Mouse (Mus musculus) hindbrain, embryonic 14.5 days (tissue): ENCODE measurements around the gene Olfr459. TPM values are rescaled to one million over a fixed set of nuclear protein-coding genes. Genes with fewer than 3 reads are reported as not detected.

Experiments used
- ATAC-seq: fragments of 200-750 bp; cut with Nextera tagmentation; 2 replicates; pipeline ENCODE4 v1.8.0; 2017; ENCODE audit warnings: moderate number of reproducible peaks, mild to moderate bottlenecking, moderate TSS enrichment, moderate library complexity; ENCODE audit not compliant: low FRiP score
- DNase-seq: peaks from one replicate; pipeline ENCODE4 v3.0.0-alpha.2; 2015; ENCODE audit warnings: low spot score
- H3K27ac ChIP-seq: fragments of 300-500 bp; sonication (generic); 2 replicates; pipeline ENCODE4 v1.5.1; 2014; ENCODE audit warnings: mild to moderate bottlenecking, moderate library complexity
- H3K27me3 ChIP-seq: fragments of 300-500 bp; sonication (generic); 2 replicates; pipeline ENCODE4 v1.6.1; 2014; ENCODE audit warnings: mild to moderate bottlenecking, low read length, mixed read lengths; ENCODE audit not compliant: control insufficient read depth, insufficient read depth
- H3K36me3 ChIP-seq: fragments of 300-500 bp; sonication (generic); replicated peaks from 2 replicates; pipeline ENCODE4 v1.6.1; 2014; ENCODE audit not compliant: control insufficient read depth, insufficient read depth
- H3K4me1 ChIP-seq: fragments of 300-500 bp; sonication (generic); replicated peaks from 2 replicates; pipeline ENCODE4 v1.6.1; 2014; ENCODE audit warnings: antibody characterized with exemption, low read length, mixed read lengths; ENCODE audit not compliant: control insufficient read depth, insufficient read depth
- H3K4me2 ChIP-seq: fragments of 300-500 bp; sonication (generic); replicated peaks from 2 replicates; pipeline ENCODE4 v1.6.1; 2014; ENCODE audit warnings: mild to moderate bottlenecking, moderate library complexity
- H3K4me3 ChIP-seq: fragments of 300-500 bp; sonication (generic); replicated peaks from 2 replicates; pipeline ENCODE4 v1.5.1; 2014; ENCODE audit warnings: mild to moderate bottlenecking, low read length
- H3K9ac ChIP-seq: fragments of 300-500 bp; sonication (generic); 2 replicates; pipeline ENCODE4 v1.6.1; 2014
- H3K9me3 ChIP-seq: fragments of 300-500 bp; sonication (generic); 2 replicates; pipeline ENCODE4 v1.6.1; 2016; ENCODE audit warnings: low read length; ENCODE audit not compliant: control insufficient read depth
- WGBS: fragments of 180-500 bp; shearing (Covaris S2); extraction: QIAGEN DNeasy Blood & Tissue Kit; methylation state at CpG from one replicate; pipeline ENCODE4 v1.1.7; 2014; 5-methylcytosine and 5-hydroxymethylcytosine counted together
- polyA plus RNA-seq: library from polyadenylated mRNA; unstranded; fragments of >200 nt; fragmentation: Nextera tagmentation; extraction: Ambion mirVana; gene quantifications from 2 replicates; pipeline ENCODE4 v1.2.1, GENCODE M21; 2014

Olfr459 gene
- polyA plus RNA-seq, 1 experiment from 2014 or later, result not detected

GRCm38 (mm10) chr6:41757199-41757598, 17.8 kb downstream of the Olfr459 start:
- no peak overlapping the region for H3K27ac ChIP-seq
- H3K4me3 ChIP-seq, result no peak overlapping the region
- ATAC-seq (no peak), DNase-seq (no peak)
- H3K9ac ChIP-seq, result no peak overlapping the region
- no peaks in the 10 kb centered on the region for H3K36me3 ChIP-seq
- H3K4me2 ChIP-seq, result no peak overlapping the region
- no peaks in the 10 kb centered on the region for H3K4me1 ChIP-seq
- H3K27me3 ChIP-seq, result no peaks in the 10 kb centered on the region
- 85% methylated on average over 3 of the region's 3 CpGs for WGBS
- H3K9me3 ChIP-seq, result no peaks in the 10 kb centered on the region

GRCm38 (mm10) chr6:41754626-41755025, 20.4 kb downstream of the Olfr459 start:
- WGBS, result 78% methylated on average over 6 of the region's 6 CpGs
- Histone ChIP-seq H3K4me3 (no peak overlapping the region), H3K4me2 (no peak overlapping the region), H3K36me3 (no peaks in the 10 kb centered on the region), H3K27ac (no peak overlapping the region), H3K9me3 (no peaks in the 10 kb centered on the region), H3K27me3 (no peaks in the 10 kb centered on the region), H3K9ac (no peak overlapping the region), H3K4me1 (no peaks in the 10 kb centered on the region)
- DNase-seq (no peak), ATAC-seq (no peak)

GRCm38 (mm10) chr6:41744664-41745392, 30.1 kb downstream of the Olfr459 start:
- DNase-seq (no peak), ATAC-seq (no peak)
- no peaks in the 10 kb centered on the region for H3K4me1 ChIP-seq
- H3K9ac ChIP-seq, result no peak overlapping the region
- H3K36me3 ChIP-seq, result no peaks in the 10 kb centered on the region
- 80% methylated on average over 5 of the region's 5 CpGs for WGBS
- H3K27ac ChIP-seq, result no peak overlapping the region
- H3K4me2 ChIP-seq, result no peak overlapping the region
- H3K4me3 ChIP-seq, result no peak overlapping the region
- no peaks in the 10 kb centered on the region for H3K9me3 ChIP-seq
- no peaks in the 10 kb centered on the region for H3K27me3 ChIP-seq

GRCm38 (mm10) chr6:41741101-41741500, 33.9 kb downstream of the Olfr459 start:
- Histone ChIP-seq H3K9me3 (no peaks in the 10 kb centered on the region), H3K27me3 (no peaks in the 10 kb centered on the region), H3K4me2 (no peak overlapping the region), H3K4me3 (no peak overlapping the region), H3K4me1 (no peaks in the 10 kb centered on the region), H3K36me3 (no peaks in the 10 kb centered on the region), H3K9ac (no peak overlapping the region), H3K27ac (no peak overlapping the region)
- ATAC-seq (no peak), DNase-seq (no peak)

GRCm38 (mm10) chr6:41734719-41735470, 40.1 kb downstream of the Olfr459 start:
- H3K4me2 ChIP-seq, result no peak overlapping the region
- H3K9ac ChIP-seq, result no peak overlapping the region
- H3K4me3 ChIP-seq, result no peak overlapping the region
- no peaks in the 10 kb centered on the region for H3K27me3 ChIP-seq
- no peaks in the 10 kb centered on the region for H3K36me3 ChIP-seq
- DNase-seq, result no peak
- H3K4me1 ChIP-seq, result no peaks in the 10 kb centered on the region
- no peak overlapping the region for H3K27ac ChIP-seq
- ATAC-seq, result no peak
- no peaks in the 10 kb centered on the region for H3K9me3 ChIP-seq
- 94% methylated on average over 5 of the region's 5 CpGs for WGBS

- H3K4me2 ChIP-seq, result no peak overlapping the region
- DNase-seq (no peak), ATAC-seq (no peak)
- no peak overlapping the region for H3K4me3 ChIP-seq
- no peaks in the 10 kb centered on the region for H3K27me3 ChIP-seq
- no peak overlapping the region for H3K9ac ChIP-seq
- no peaks in the 10 kb centered on the region for H3K4me1 ChIP-seq
- H3K36me3 ChIP-seq, result no peaks in the 10 kb centered on the region
- no peaks in the 10 kb centered on the region for H3K9me3 ChIP-seq
- 89% methylated on average over 1 of the region's 1 CpGs for WGBS
- H3K27ac ChIP-seq, result no peak overlapping the region
Observed at GRCm38 (mm10) chr6:41727989-41728609, 46.9 kb downstream of the Olfr459 start.

- DNase-seq (no peak), ATAC-seq (no peak)
- H3K27ac ChIP-seq, result no peak overlapping the region
- no peaks in the 10 kb centered on the region for H3K9me3 ChIP-seq
- H3K9ac ChIP-seq, result no peak overlapping the region
- 88% methylated on average over 2 of the region's 2 CpGs for WGBS
- no peaks in the 10 kb centered on the region for H3K27me3 ChIP-seq
- H3K4me1 ChIP-seq, result no peaks in the 10 kb centered on the region
- no peak overlapping the region for H3K4me3 ChIP-seq
- H3K36me3 ChIP-seq, result no peaks in the 10 kb centered on the region
- H3K4me2 ChIP-seq, result no peak overlapping the region
Observed at GRCm38 (mm10) chr6:41721430-41721829, 53.5 kb downstream of the Olfr459 start.

Other genes starting within 250 kb of the Olfr459 start
- gene Ephb6, start 169.7 kb downstream of the Olfr459 start, polyA plus RNA-seq, result 33.5 and 41.7 TPM in 2 replicates
- gene Trpv6, start 138.8 kb downstream of the Olfr459 start, polyA plus RNA-seq, result 0.92 and 1.4 TPM in 2 replicates
- gene Trpv5, start 94.4 kb downstream of the Olfr459 start, polyA plus RNA-seq, result not detected in 2 replicates
- gene Llcfc1, start 90.7 kb downstream of the Olfr459 start, polyA plus RNA-seq, result not detected in 2 replicates
- gene Kel, start 70.8 kb downstream of the Olfr459 start, polyA plus RNA-seq, result 0.23 and 0.39 TPM in 2 replicates
- not detected in 2 replicates for gene Pip, start 72.4 kb upstream of the Olfr459 start, polyA plus RNA-seq
- gene Sval2, start 77.8 kb upstream of the Olfr459 start, polyA plus RNA-seq, result not detected in 2 replicates
- not detected in 2 replicates for gene Sval1, start 176.5 kb upstream of the Olfr459 start, polyA plus RNA-seq
- gene Sval3, start 193.0 kb upstream of the Olfr459 start, polyA plus RNA-seq, result not detected in 2 replicates